Mouse (Mus musculus): ENCODE data around the gene Fstl5.
A peak's percentile ranks its signal among the peaks of the same experiment; 100 is the strongest.

The Fstl5 gene

GRCm38 (mm10) chr3:76074060-76074707 is at the start of gene Fstl5:
TSS of gene Fstl5 (plus strand) at chr3:76074270.
- peak; percentile 58 for DNase-seq (ENCODE audit: low read depth, low spot score)

- no peak for DNase-seq (ENCODE audit: low read depth, low spot score)
Measured at GRCm38 (mm10) chr3:76025523-76025922, 48.5 kb upstream of the Fstl5 start.

- no peak for DNase-seq (ENCODE audit: low read depth, low spot score)
Measured at GRCm38 (mm10) chr3:76051124-76051523, 22.9 kb upstream of the Fstl5 start.

- DNase-seq (ENCODE audit: low read depth, low spot score): no peak
Measured at GRCm38 (mm10) chr3:76061996-76062395, 12.1 kb upstream of the Fstl5 start.

- DNase-seq (ENCODE audit: low read depth, low spot score): peak; percentile 78
Measured at GRCm38 (mm10) chr3:76067920-76068319, 6.2 kb upstream of the Fstl5 start.

GRCm38 (mm10) chr3:76072826-76073225 is 1.2 kb upstream of the Fstl5 start:
- DNase-seq (ENCODE audit: low read depth, low spot score): no peak

GRCm38 (mm10) chr3:76140445-76140844 is 66.4 kb downstream of the Fstl5 start:
- no peak for DNase-seq (ENCODE audit: low read depth, low spot score)

- no peak for DNase-seq (ENCODE audit: low read depth, low spot score)
Measured at GRCm38 (mm10) chr3:76147846-76148245, 73.8 kb downstream of the Fstl5 start.

- DNase-seq (ENCODE audit: low read depth, low spot score): peak; percentile 2
Measured at GRCm38 (mm10) chr3:76238834-76239233, 164.8 kb downstream of the Fstl5 start.

- no peak for DNase-seq (ENCODE audit: low read depth, low spot score)
Measured at GRCm38 (mm10) chr3:76251385-76251784, 177.3 kb downstream of the Fstl5 start.

- no peak for DNase-seq (ENCODE audit: low read depth, low spot score)
Measured at GRCm38 (mm10) chr3:76292993-76293392, 218.9 kb downstream of the Fstl5 start.

- DNase-seq (ENCODE audit: low read depth, low spot score): no peak
Measured at GRCm38 (mm10) chr3:76294394-76294793, 220.3 kb downstream of the Fstl5 start.

GRCm38 (mm10) chr3:76301026-76301773 is 227.1 kb downstream of the Fstl5 start:
- DNase-seq (ENCODE audit: low read depth, low spot score): no peak

GRCm38 (mm10) chr3:76316991-76317390 is 242.9 kb downstream of the Fstl5 start:
- no peak for DNase-seq (ENCODE audit: low read depth, low spot score)

GRCm38 (mm10) chr3:76319531-76319930 is 245.5 kb downstream of the Fstl5 start:
- no peak for DNase-seq (ENCODE audit: low read depth, low spot score)

- DNase-seq (ENCODE audit: low read depth, low spot score): no peak
Measured at GRCm38 (mm10) chr3:76322431-76322830, 248.4 kb downstream of the Fstl5 start.

- no peak for DNase-seq (ENCODE audit: low read depth, low spot score)
Measured at GRCm38 (mm10) chr3:76336922-76337321, 262.9 kb downstream of the Fstl5 start.

GRCm38 (mm10) chr3:76367000-76367399 is 292.9 kb downstream of the Fstl5 start:
- peak; percentile 20 for DNase-seq (ENCODE audit: low read depth, low spot score)

- DNase-seq (ENCODE audit: low read depth, low spot score): no peak
Measured at GRCm38 (mm10) chr3:76369910-76370309, 295.8 kb downstream of the Fstl5 start.

- DNase-seq (ENCODE audit: low read depth, low spot score): no peak
Measured at GRCm38 (mm10) chr3:76428775-76429372, 354.8 kb downstream of the Fstl5 start.

- DNase-seq (ENCODE audit: low read depth, low spot score): no peak
Measured at GRCm38 (mm10) chr3:76467229-76467874, 393.3 kb downstream of the Fstl5 start.

- no peak for DNase-seq (ENCODE audit: low read depth, low spot score)
Measured at GRCm38 (mm10) chr3:76468147-76468546, 394.1 kb downstream of the Fstl5 start.

All from brain, embryonic 18.5 days (tissue).